Mouse (Mus musculus): ENCODE data around the gene Gp2. TPM values are rescaled to one million over a fixed set of nuclear protein-coding genes. Genes with fewer than 3 reads are reported as not detected.

Gp2 gene
- polyA plus RNA-seq, 1 experiment from 2014 or later, result not detected

GRCm38 (mm10) chr7:119441938-119442337 lies 17.1 kb downstream of the Gp2 start:
- WGBS (ENCODE audit: insufficient replicate concordance), result 76% methylated on average over 1 of the region's 1 CpGs

GRCm38 (mm10) chr7:119427180-119427616 lies 31.9 kb downstream of the Gp2 start:
- no peaks in the 10 kb centered on the region for H3K36me3 ChIP-seq (ENCODE audit: control insufficient read depth, insufficient read depth, low read length)
- H3K4me2 ChIP-seq, result no peak overlapping the region
- H3K4me3 ChIP-seq (ENCODE audit: low read depth, low read length), result no peak overlapping the region
- H3K27ac ChIP-seq (ENCODE audit: low read depth, low read length), result no peak overlapping the region
- H3K4me1 ChIP-seq (ENCODE audit: control insufficient read depth, insufficient read depth, low read length), result no peaks in the 10 kb centered on the region
- no peak for ATAC-seq (replicated peaks; ENCODE audit: insufficient number of reproducible peaks, low FRiP score, low TSS enrichment)
- no peak overlapping the region for H3K9ac ChIP-seq (ENCODE audit: low read depth, low read length)
- H3K9me3 ChIP-seq (replicated peaks; ENCODE audit: control insufficient read depth, low read length), result no peaks in the 10 kb centered on the region
- WGBS (ENCODE audit: insufficient replicate concordance), result 14% methylated on average over 6 of the region's 6 CpGs
- no peaks in the 10 kb centered on the region for H3K27me3 ChIP-seq (ENCODE audit: control insufficient read depth, insufficient read depth, low read length)

More at GRCm38 (mm10) chr7:119441938-119442337, 17.1 kb downstream of the Gp2 start:
- Histone ChIP-seq H3K27me3 (ENCODE audit: control insufficient read depth, insufficient read depth, low read length) (no peaks in the 10 kb centered on the region), H3K4me3 (ENCODE audit: low read depth, low read length) (no peak overlapping the region), H3K9me3 (replicated peaks; ENCODE audit: control insufficient read depth, low read length) (no peaks in the 10 kb centered on the region), H3K4me2 (no peak overlapping the region), H3K27ac (ENCODE audit: low read depth, low read length) (no peak overlapping the region), H3K36me3 (ENCODE audit: control insufficient read depth, insufficient read depth, low read length) (no peaks in the 10 kb centered on the region), H3K9ac (ENCODE audit: low read depth, low read length) (no peak overlapping the region), H3K4me1 (ENCODE audit: control insufficient read depth, insufficient read depth, low read length) (no peaks in the 10 kb centered on the region)
- ATAC-seq (replicated peaks; ENCODE audit: insufficient number of reproducible peaks, low FRiP score, low TSS enrichment), result no peak

- Histone ChIP-seq H3K27ac (ENCODE audit: low read depth, low read length) (no peak overlapping the region), H3K9me3 (replicated peaks; ENCODE audit: control insufficient read depth, low read length) (no peaks in the 10 kb centered on the region), H3K4me2 (no peak overlapping the region), H3K4me1 (ENCODE audit: control insufficient read depth, insufficient read depth, low read length) (no peaks in the 10 kb centered on the region), H3K36me3 (ENCODE audit: control insufficient read depth, insufficient read depth, low read length) (no peaks in the 10 kb centered on the region), H3K4me3 (ENCODE audit: low read depth, low read length) (no peak overlapping the region), H3K27me3 (ENCODE audit: control insufficient read depth, insufficient read depth, low read length) (no peaks in the 10 kb centered on the region), H3K9ac (ENCODE audit: low read depth, low read length) (no peak overlapping the region)
- 8% methylated on average over 2 of the region's 2 CpGs for WGBS (ENCODE audit: insufficient replicate concordance)
- no peak for ATAC-seq (replicated peaks; ENCODE audit: insufficient number of reproducible peaks, low FRiP score, low TSS enrichment)
These were observed 38.4 kb downstream of the Gp2 start for GRCm38 (mm10) chr7:119420730-119421129.

GRCm38 (mm10) chr7:119418523-119418922 lies 40.6 kb downstream of the Gp2 start:
- Histone ChIP-seq H3K36me3 (ENCODE audit: control insufficient read depth, insufficient read depth, low read length) (no peaks in the 10 kb centered on the region), H3K9me3 (replicated peaks; ENCODE audit: control insufficient read depth, low read length) (no peaks in the 10 kb centered on the region), H3K4me2 (no peak overlapping the region), H3K27me3 (ENCODE audit: control insufficient read depth, insufficient read depth, low read length) (no peaks in the 10 kb centered on the region), H3K4me1 (ENCODE audit: control insufficient read depth, insufficient read depth, low read length) (no peaks in the 10 kb centered on the region), H3K9ac (ENCODE audit: low read depth, low read length) (no peak overlapping the region), H3K4me3 (ENCODE audit: low read depth, low read length) (no peak overlapping the region), H3K27ac (ENCODE audit: low read depth, low read length) (no peak overlapping the region)
- ATAC-seq (replicated peaks; ENCODE audit: insufficient number of reproducible peaks, low FRiP score, low TSS enrichment), result no peak
- 63% methylated on average over 1 of the region's 1 CpGs for WGBS (ENCODE audit: insufficient replicate concordance)

GRCm38 (mm10) chr7:119394050-119394732 lies 64.9 kb downstream of the Gp2 start:
- H3K27ac ChIP-seq (ENCODE audit: low read depth, low read length), result no peak overlapping the region
- ATAC-seq (replicated peaks; ENCODE audit: insufficient number of reproducible peaks, low FRiP score, low TSS enrichment), result no peak
- H3K27me3 ChIP-seq (ENCODE audit: control insufficient read depth, insufficient read depth, low read length), result no peaks in the 10 kb centered on the region
- H3K4me3 ChIP-seq (ENCODE audit: low read depth, low read length), result no peak overlapping the region
- WGBS (ENCODE audit: insufficient replicate concordance), result 77% methylated on average over 13 of the region's 13 CpGs
- no peak overlapping the region for H3K9ac ChIP-seq (ENCODE audit: low read depth, low read length)
- no peaks in the 10 kb centered on the region for H3K36me3 ChIP-seq (ENCODE audit: control insufficient read depth, insufficient read depth, low read length)
- H3K4me1 ChIP-seq (ENCODE audit: control insufficient read depth, insufficient read depth, low read length), result no peaks in the 10 kb centered on the region
- H3K9me3 ChIP-seq (replicated peaks; ENCODE audit: control insufficient read depth, low read length), result no peaks in the 10 kb centered on the region
- H3K4me2 ChIP-seq, result no peak overlapping the region

Other genes with a start within 250 kb of the Gp2 start
- not detected in 2 replicates for gene Umod, start 20.0 kb upstream of the Gp2 start, polyA plus RNA-seq (2014; fragmentation: Nextera tagmentation; extraction: Ambion mirVana)
- gene Acsm5, start 60.2 kb upstream of the Gp2 start, polyA plus RNA-seq (2014; fragmentation: Nextera tagmentation; extraction: Ambion mirVana), result not detected in 2 replicates
- gene Pdilt, start 64.2 kb upstream of the Gp2 start, polyA plus RNA-seq (2014; fragmentation: Nextera tagmentation; extraction: Ambion mirVana), result not detected in 2 replicates
- not detected in 2 replicates for gene Acsm2, start 95.1 kb upstream of the Gp2 start, polyA plus RNA-seq (2014; fragmentation: Nextera tagmentation; extraction: Ambion mirVana)
- gene Acsm1, start 147.7 kb upstream of the Gp2 start, polyA plus RNA-seq (2014; fragmentation: Nextera tagmentation; extraction: Ambion mirVana), result not detected in 2 replicates
- not detected in 2 replicates for gene Acsm4, start 230.7 kb upstream of the Gp2 start, polyA plus RNA-seq (2014; fragmentation: Nextera tagmentation; extraction: Ambion mirVana)